In the genomic region with DNA sequence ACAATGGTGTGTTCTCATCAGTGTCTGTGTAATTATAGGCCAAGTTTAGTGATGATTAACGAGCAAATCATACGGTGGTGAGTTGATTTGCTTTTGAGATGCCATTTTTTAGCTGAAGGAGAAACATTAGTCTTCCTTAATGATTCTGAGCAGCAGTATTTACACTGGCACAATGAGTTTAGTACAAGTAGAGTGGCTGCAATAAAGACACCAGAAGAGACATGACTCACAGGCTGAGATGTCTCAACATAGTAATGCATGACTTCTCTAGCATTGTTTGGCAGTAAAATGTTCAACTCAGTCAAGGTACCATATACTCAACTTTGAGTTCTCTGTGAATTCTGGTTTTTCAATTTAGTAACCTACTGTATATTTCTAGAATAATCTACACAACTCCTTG, we compare ENCODE assay signal across 15 mouse cellular contexts.
DNase-seq lines count a peak whose midpoint lies in the region; ATAC-seq lines count a peak whose summit lies in the region.
"Had no signal": no experiment of that assay in that cellular context is flagged by ENCODE, and none has a peak within 500 bp of the region (broad histone marks: within the 10 kb centered on the region; RNA-seq: fewer than 3 reads in every experiment).

No protein-coding gene starts in this region.

- intact Hi-C loops in heart, postnatal 10 days (cut with DNase I), result no loop called here

- ATAC-seq in frontal cortex, adult (ENCODE audit: low TSS enrichment), result peak; percentile 81; the same call in 1 of the 2 replicates
- ATAC-seq: activated CD4-positive, CD25-positive, alpha-beta regulatory T cell, adult 4 months; CD4-positive, CD25-positive, alpha-beta regulatory T cell, adult 4 months; forebrain, embryonic 13.5 days; forebrain, embryonic 15.5 days had no signal

- DNase-seq in frontal cortex, postnatal 25 days (ENCODE audit: low spot score in 2 of 2), result no peak
- DNase-seq in brain, adult 2 months (ENCODE audit: low read depth, low spot score), result peak; percentile 22
- no peak for DNase-seq in urinary bladder, postnatal 4 days (ENCODE audit: low spot score in 2 of 2)
- no peak for DNase-seq in heart, postnatal 10 days
- DNase-seq: adrenal gland, adult 8-10 months; adrenal gland, postnatal 14 days; adrenal gland, postnatal 36 days; B cell, adult 2 months; cerebellum, adult 11-12 months; forebrain, postnatal 0 days had no signal
